Mouse (Mus musculus) heart, adult 9 months (tissue): ENCODE data around the gene Poc1a.

Experiments
- DNase-seq, 2 experiments: peaks; one replicate each; pipeline ENCODE4 v3.0.0; 2022; ENCODE audit warnings: low spot score in 2 of 2

The Poc1a gene

DNA sequence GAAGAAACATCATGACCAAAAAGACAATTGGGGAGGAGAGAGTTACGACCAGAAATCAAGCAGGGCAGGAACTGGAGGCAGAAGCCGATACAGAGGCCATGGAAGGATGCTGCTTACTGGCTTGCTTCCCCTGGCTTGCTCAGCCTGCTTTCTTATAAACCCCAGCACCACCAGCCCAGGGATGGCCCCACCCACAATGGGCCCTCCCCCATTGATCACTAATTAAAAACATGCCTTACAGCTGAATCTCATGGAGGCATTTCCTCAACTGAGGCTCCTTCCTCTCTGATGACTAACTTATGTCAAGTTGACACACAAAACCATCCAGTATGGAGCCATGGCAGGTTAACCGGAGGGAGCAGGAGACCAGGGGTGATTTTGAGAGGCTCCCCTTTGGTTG lies 118.9 kb downstream of the Poc1a start:
- DNase-seq = no peak
